Mouse (Mus musculus) heart, adult 2 months (tissue): ENCODE results near the gene Tm4sf19. TPM values are rescaled to one million over a fixed set of nuclear protein-coding genes. Genes with fewer than 3 reads are reported as not detected.

Experiments
- DNase-seq, 2 experiments: peaks; one replicate each; pipeline ENCODE4 v3.0.0; 2021
- H3K27ac ChIP-seq: fragments of 200-600 bp; 2 replicates; pipeline ENCODE4 v1.8.1; 2022
- H3K27me3 ChIP-seq: fragments of 200-500 bp; 2 replicates; pipeline ENCODE4 v1.6.1; 2012; ENCODE audit warnings: mild to moderate bottlenecking, low read length, inconsistent platforms, mixed read lengths; ENCODE audit not compliant: control insufficient read depth, insufficient read depth
- H3K36me3 ChIP-seq: fragments of 200-500 bp; 2 replicates; pipeline ENCODE4 v1.6.1; 2012; ENCODE audit warnings: low read length, inconsistent platforms; ENCODE audit not compliant: control insufficient read depth, insufficient read depth
- H3K4me1 ChIP-seq: fragments of 200-500 bp; 2 replicates; pipeline ENCODE4 v1.6.1; 2011; ENCODE audit warnings: low read length; ENCODE audit not compliant: control insufficient read depth, insufficient read depth
- H3K4me3 ChIP-seq: fragments of 200-600 bp; 2 replicates; pipeline ENCODE4 v1.8.1; 2022
- H3K79me2 ChIP-seq: fragments of 200-500 bp; replicated peaks from 2 replicates; pipeline ENCODE4 v1.6.1; 2012; ENCODE audit warnings: mild to moderate bottlenecking, inconsistent platforms, low read length, moderate library complexity, mixed read lengths; ENCODE audit not compliant: control insufficient read depth, insufficient read depth
- H3K9ac ChIP-seq: fragments of 200-500 bp; 2 replicates; pipeline ENCODE4 v1.6.1; 2012; ENCODE audit warnings: low read depth, mild to moderate bottlenecking, control low read depth, inconsistent platforms, low read length, mixed read lengths
- CTCF ChIP-seq: fragments of 200-600 bp; IDR thresholded peaks from 2 replicates; pipeline ENCODE4 v1.8.1; 2022; ENCODE audit warnings: antibody characterized with exemption, mild to moderate bottlenecking, moderate library complexity
- EP300 ChIP-seq: fragments of 200-500 bp; IDR thresholded peaks from 2 replicates; pipeline ENCODE4 v1.6.1; 2011; ENCODE audit warnings: low read depth, low read length, control low read depth; ENCODE audit not compliant: insufficient read depth
- POLR2A ChIP-seq: fragments of 200-500 bp; IDR thresholded peaks from 2 replicates; pipeline ENCODE4 v1.6.1; 2011; ENCODE audit warnings: mild to moderate bottlenecking, low read depth, low read length, control low read depth; ENCODE audit not compliant: insufficient read depth
- WGBS: fragments of 180-500 bp; shearing (Covaris S2); methylation state at CpG from one replicate; pipeline ENCODE4 v1.1.7; 2018; 5-methylcytosine and 5-hydroxymethylcytosine counted together
- intact Hi-C: fragments of 180-260 bp; cut with DNase I; formaldehyde crosslinking; loops from one replicate; pipeline ENCODE4 v1.15.1; 2025
- polyA plus RNA-seq: library from polyadenylated mRNA; depleted of rRNA; stranded (reverse); fragments of >200 nt; gene quantifications from 2 replicates; pipeline ENCODE4 v1.2.3, GENCODE M21; 2012
- total RNA-seq, 2 experiments: library from RNA; stranded (reverse); gene quantifications; 2 replicates each; pipeline ENCODE4 v1.2.3; 2021

Gene Tm4sf19
- total and polyA plus RNA-seq, 3 experiments: 0.12 TPM; not detected in 2

- intact Hi-C loops: no loop called here
- Histone ChIP-seq H3K4me3 (no peak overlapping the region), H3K27ac (no peak overlapping the region), H3K27me3 (no peaks in the 10 kb centered on the region), H3K4me1 (no peaks in the 10 kb centered on the region), H3K79me2 (no peaks in the 10 kb centered on the region), H3K9ac (no peak overlapping the region), H3K36me3 (no peaks in the 10 kb centered on the region)
- 76% methylated on average over 10 of the region's 10 CpGs for WGBS
- no peak for TF ChIP-seq CTCF
- no peak for TF ChIP-seq EP300
- TF ChIP-seq POLR2A: no peak
- no peak for DNase-seq
Observed at GRCm38 (mm10) chr16:32407730-32408129, 7.4 kb downstream of the Tm4sf19 start.

GRCm38 (mm10) chr16:32417457-32417856 is 17.2 kb downstream of the Tm4sf19 start:
- TF ChIP-seq CTCF (no peak), EP300 (no peak), POLR2A (no peak)
- intact Hi-C loops: loop anchor here (5.0 kb wide), 1 partner anchor 85 kb away; the partner anchor contains the start of gene Ubxn7
- no peaks in the 10 kb centered on the region for H3K79me2 ChIP-seq
- no peak overlapping the region for H3K9ac ChIP-seq
- H3K36me3 ChIP-seq: peaks cover 4% of the 10 kb centered on the region; the same call in 1 of the 2 replicates
- no peaks in the 10 kb centered on the region; the same call in 1 of the 2 replicates for H3K4me1 ChIP-seq
- 56% methylated on average over 1 of the region's 1 CpGs for WGBS
- no peaks in the 10 kb centered on the region for H3K27me3 ChIP-seq
- no peak overlapping the region for H3K27ac ChIP-seq
- no peak overlapping the region for H3K4me3 ChIP-seq
- no peak for DNase-seq

- TF ChIP-seq POLR2A: peak; percentile 93
- no peak; the same call in 1 of the 2 replicates for TF ChIP-seq EP300
- peak; percentile 93 to 96 for DNase-seq
- WGBS: 2% methylated on average over 45 of the region's 45 CpGs
- H3K27me3 ChIP-seq: no peaks in the 10 kb centered on the region
- H3K4me3 ChIP-seq: peak within 1 kb of the TSS; percentile 65
- peak within 1 kb of the TSS; percentile 72 for H3K9ac ChIP-seq
- intact Hi-C loops: loop anchor here (1.0 to 5.0 kb wide), 2 partner anchors 11 to 87 kb away; partner anchors contain the start of genes Pcyt1a and Ubxn7
- no peaks in the 10 kb centered on the region for H3K79me2 ChIP-seq
- H3K36me3 ChIP-seq: peaks cover 4% of the 10 kb centered on the region; the same call in 1 of the 2 replicates
- no peaks in the 10 kb centered on the region; the same call in 1 of the 2 replicates for H3K4me1 ChIP-seq
- H3K27ac ChIP-seq: peak within 1 kb of the TSS; percentile 71
Observed at GRCm38 (mm10) chr16:32419517-32420483, 19.5 kb downstream of the Tm4sf19 start, which contains the start of gene Tctex1d2. Gene Tctex1d2, plus strand, starts transcription at chr16:32419702.

- Histone ChIP-seq H3K36me3 (peaks cover 5% of the 10 kb centered on the region), H3K4me1 (peaks cover 3% of the 10 kb centered on the region), H3K27me3 (no peaks in the 10 kb centered on the region), H3K4me3 (no peak overlapping the region), H3K27ac (no peak overlapping the region), H3K79me2 (peaks cover 5% of the 10 kb centered on the region; the same call in 1 of the 2 replicates), H3K9ac (no peak overlapping the region)
- 95% methylated on average over 3 of the region's 3 CpGs for WGBS
- no peak for TF ChIP-seq EP300
- no peak for TF ChIP-seq POLR2A
- TF ChIP-seq CTCF: no peak
- intact Hi-C loops: no loop called here
- no peak for DNase-seq
Observed at GRCm38 (mm10) chr16:32427506-32427905, 27.2 kb downstream of the Tm4sf19 start.

GRCm38 (mm10) chr16:32430474-32431046 is 30.3 kb downstream of the Tm4sf19 start, which contains the start of gene Pcyt1a:
Gene Pcyt1a, plus strand, starts transcription at chr16:32430921.
- H3K27ac ChIP-seq: peak within 1 kb of the TSS; percentile 97
- intact Hi-C loops: loop anchor here (1.0 kb wide), 2 partner anchors 10 to 183 kb away; partner anchors contain the start of genes Fbxo45 and Wdr53
- DNase-seq: peak; percentile 90 to 93
- peaks cover 5% of the 10 kb centered on the region; the same call in 1 of the 2 replicates for H3K79me2 ChIP-seq
- H3K4me1 ChIP-seq: peaks cover 5% of the 10 kb centered on the region
- H3K4me3 ChIP-seq: peak within 1 kb of the TSS; percentile 85
- WGBS: under 1% methylated on average over 54 of the region's 54 CpGs
- H3K36me3 ChIP-seq: peaks cover 10% of the 10 kb centered on the region
- no peaks in the 10 kb centered on the region for H3K27me3 ChIP-seq
- peak within 1 kb of the TSS; percentile 95 for H3K9ac ChIP-seq
- 0 out of 2 replicates have a peak, but pooled peaks have one; percentile 54 for TF ChIP-seq EP300
- peak; percentile 86 for TF ChIP-seq POLR2A
- peak; percentile 54 for TF ChIP-seq CTCF
